Mouse (Mus musculus) embryonic fibroblast, embryonic 13.5 days (primary cell): Measurements from ENCODE around the gene Mrgprx1.

Experiments used
- CTCF ChIP-seq: IDR thresholded peaks from 2 replicates; pipeline ENCODE4 v1.5.1; 2011; ENCODE audit warnings: mild to moderate bottlenecking, control low read depth, low read length, moderate library complexity, borderline replicate concordance; ENCODE audit not compliant: insufficient read depth
- POLR2A ChIP-seq: IDR thresholded peaks from 2 replicates; pipeline ENCODE4 v1.6.1; 2011; ENCODE audit warnings: low read depth, mild to moderate bottlenecking, control low read depth, low read length, moderate library complexity

DNA sequence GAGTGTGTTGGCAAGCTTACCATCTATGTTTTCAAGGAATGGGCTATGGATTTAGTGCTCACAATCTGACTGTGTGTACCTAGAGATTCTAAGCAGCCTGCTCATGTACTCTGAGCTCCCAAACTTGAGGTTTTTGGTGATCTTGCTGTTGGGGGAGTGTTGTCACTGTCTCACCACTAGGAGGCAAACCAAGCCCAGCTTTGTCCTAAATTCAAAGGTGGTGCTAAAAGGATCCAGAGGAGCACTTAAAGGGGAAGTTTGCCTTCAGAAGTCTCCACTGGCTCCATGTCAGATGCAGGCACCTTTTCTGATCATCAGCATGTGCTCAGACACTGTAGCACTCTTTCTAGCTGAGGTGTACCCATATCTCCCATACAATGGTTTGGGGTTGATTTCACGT lies 40.6 kb downstream of the Mrgprx1 start:
- TF ChIP-seq CTCF (no peak), POLR2A (no peak)
